Mouse (Mus musculus) ES-E14 (cell line): ENCODE data around the gene Cfap299. TPM values are rescaled to one million over a fixed set of nuclear protein-coding genes. Genes with fewer than 3 reads are reported as not detected.

ENCODE experiments used
- DNase-seq: peaks from one replicate; pipeline ENCODE4 v3.0.0-alpha.2; 2013; ENCODE audit warnings: low read depth, low spot score
- H3K27ac ChIP-seq: 2 replicates; pipeline ENCODE4 v1.5.1; 2012; ENCODE audit warnings: low read depth, mild to moderate bottlenecking, low read length, moderate library complexity, mixed read lengths; ENCODE audit not compliant: poor library complexity, insufficient read depth, severe bottlenecking
- H3K36me3 ChIP-seq: 2 replicates; pipeline ENCODE4 v1.6.1; 2012; ENCODE audit warnings: mild to moderate bottlenecking, low read length, moderate library complexity, mixed read lengths; ENCODE audit not compliant: control insufficient read depth, poor library complexity, insufficient read depth, severe bottlenecking
- H3K4me1 ChIP-seq, 2 experiments: fragments of 150-350 bp in 1 of 2; sonication (generic) in 1 of 2; 2 replicates each; pipeline ENCODE4 v1.6.1; 2012; ENCODE audit warnings: low read length in 2 of 2, mild to moderate bottlenecking in 1 of 2, mixed read lengths in 1 of 2; ENCODE audit not compliant: control insufficient read depth in 2 of 2, insufficient read depth in 2 of 2, poor library complexity in 1 of 2
- H3K4me3 ChIP-seq, 2 experiments: fragments of 150-350 bp in 1 of 2; sonication (generic) in 1 of 2; 2 replicates each; pipeline ENCODE4 v1.5.1; 2012; ENCODE audit warnings: low read length in 2 of 2, low read depth in 1 of 2, mild to moderate bottlenecking in 1 of 2, mixed read lengths in 1 of 2; ENCODE audit not compliant: insufficient read depth in 1 of 2, poor library complexity in 1 of 2, severe bottlenecking in 1 of 2
- H3K9ac ChIP-seq: 2 replicates; pipeline ENCODE4 v1.6.1; 2012; ENCODE audit warnings: low read depth, mild to moderate bottlenecking, low read length, mixed read lengths; ENCODE audit not compliant: poor library complexity, insufficient read depth, severe bottlenecking
- H3K9me3 ChIP-seq: fragments of 150-350 bp; sonication (generic); 2 replicates; pipeline ENCODE4 v1.6.1; 2012; ENCODE audit warnings: low read depth, mild to moderate bottlenecking, low read length; ENCODE audit not compliant: control insufficient read depth, insufficient read depth
- CHD2 ChIP-seq: IDR thresholded peaks from 2 replicates; pipeline ENCODE4 v1.6.1; 2014; ENCODE audit warnings: mild to moderate bottlenecking, low read depth, low read length, inconsistent platforms
- HCFC1 ChIP-seq: IDR thresholded peaks from 2 replicates; pipeline ENCODE4 v1.6.1; 2012; ENCODE audit warnings: low read length, inconsistent platforms, borderline replicate concordance; ENCODE audit not compliant: insufficient read depth
- MAFK ChIP-seq: IDR thresholded peaks from 2 replicates; pipeline ENCODE4 v1.6.1; 2014; ENCODE audit warnings: mild to moderate bottlenecking, low read depth, low read length, inconsistent platforms; ENCODE audit not compliant: insufficient read depth
- ZC3H11A ChIP-seq: IDR thresholded peaks from 2 replicates; pipeline ENCODE4 v1.6.1; 2012; ENCODE audit warnings: low read depth, mild to moderate bottlenecking, inconsistent platforms, low read length, borderline replicate concordance
- ZNF384 ChIP-seq: IDR thresholded peaks from 2 replicates; pipeline ENCODE4 v1.6.1; 2012; ENCODE audit warnings: low read depth, low read length, inconsistent platforms
- in situ Hi-C, 2 experiments: fragments of 600-800 bp; cut with MboI; formaldehyde crosslinking; loops; one replicate each; pipeline ENCODE4 v1.15.1; 2025; ENCODE audit warnings: low sequenced_read_pairs in 2 of 2, inconsistent platforms in 1 of 2; ENCODE audit not compliant: unreplicated experiment in 2 of 2
- total RNA-seq: library from RNA; depleted of rRNA; stranded (reverse); fragments of 300-350 nt; gene quantifications from 2 replicates; pipeline ENCODE4 v1.2.3, GENCODE M21; 2012

Gene Cfap299
- total RNA-seq, 1 experiment: not detected

GRCm38 (mm10) chr5:98692070-98692469 lies 363.0 kb downstream of the Cfap299 start:
- Histone ChIP-seq H3K4me3 (no peak overlapping the region), H3K9ac (no peak overlapping the region), H3K4me1 (no peaks in the 10 kb centered on the region), H3K27ac (no peak overlapping the region), H3K36me3 (no peaks in the 10 kb centered on the region), H3K9me3 (no peaks in the 10 kb centered on the region)
- in situ Hi-C loops: no loop called here
- no peak for DNase-seq
- TF ChIP-seq HCFC1 (no peak), CHD2 (no peak), MAFK (no peak), ZNF384 (no peak), ZC3H11A (no peak)

- no peak overlapping the region for H3K9ac ChIP-seq
- no peaks in the 10 kb centered on the region for H3K36me3 ChIP-seq
- no peak overlapping the region for H3K4me3 ChIP-seq
- no peak for DNase-seq
- no peak overlapping the region for H3K27ac ChIP-seq
- H3K4me1 ChIP-seq: no peaks in the 10 kb centered on the region
- no peaks in the 10 kb centered on the region for H3K9me3 ChIP-seq
- in situ Hi-C loops: no loop called here
- TF ChIP-seq ZNF384 (no peak), HCFC1 (no peak), ZC3H11A (no peak), CHD2 (no peak), MAFK (no peak)
Observed at GRCm38 (mm10) chr5:98696336-98696735, 367.2 kb downstream of the Cfap299 start.

GRCm38 (mm10) chr5:98703963-98704362 lies 374.9 kb downstream of the Cfap299 start:
- in situ Hi-C loops: no loop called here

GRCm38 (mm10) chr5:98706597-98706996 lies 377.5 kb downstream of the Cfap299 start:
- in situ Hi-C loops: no loop called here
- no peak overlapping the region for H3K4me3 ChIP-seq
- H3K9me3 ChIP-seq: no peaks in the 10 kb centered on the region
- H3K9ac ChIP-seq: no peak overlapping the region
- no peaks in the 10 kb centered on the region for H3K4me1 ChIP-seq
- no peak overlapping the region for H3K27ac ChIP-seq
- peak; percentile 53 for DNase-seq
- no peaks in the 10 kb centered on the region for H3K36me3 ChIP-seq
- TF ChIP-seq ZC3H11A: peak; percentile 39; the same call in 1 of the 2 replicates
- TF ChIP-seq ZNF384: peak; percentile 85
- TF ChIP-seq HCFC1: no peak

More at GRCm38 (mm10) chr5:98703963-98704362, 374.9 kb downstream of the Cfap299 start:
- Histone ChIP-seq H3K36me3 (no peaks in the 10 kb centered on the region), H3K9me3 (no peaks in the 10 kb centered on the region), H3K27ac (no peak overlapping the region), H3K4me1 (no peaks in the 10 kb centered on the region), H3K4me3 (no peak overlapping the region), H3K9ac (no peak overlapping the region)
- no peak for DNase-seq
- TF ChIP-seq MAFK (no peak), HCFC1 (no peak), ZC3H11A (no peak), ZNF384 (no peak), CHD2 (no peak)

GRCm38 (mm10) chr5:98715392-98715791 lies 386.3 kb downstream of the Cfap299 start:
- no peak overlapping the region for H3K27ac ChIP-seq
- H3K36me3 ChIP-seq: no peaks in the 10 kb centered on the region
- no peaks in the 10 kb centered on the region for H3K9me3 ChIP-seq
- H3K4me3 ChIP-seq: no peak overlapping the region
- DNase-seq: no peak
- TF ChIP-seq CHD2 (no peak), ZC3H11A (no peak), ZNF384 (no peak), HCFC1 (no peak), MAFK (no peak)
- in situ Hi-C loops: no loop called here
- no peaks in the 10 kb centered on the region for H3K4me1 ChIP-seq
- H3K9ac ChIP-seq: no peak overlapping the region
